Mouse (Mus musculus): Measurements from ENCODE around the gene Zdhhc16. TPM values are rescaled to one million over a fixed set of nuclear protein-coding genes. Genes with fewer than 3 reads are reported as not detected.

Zdhhc16 gene
- polyA plus RNA-seq, 1 experiment, result 39.9 TPM

DNA sequence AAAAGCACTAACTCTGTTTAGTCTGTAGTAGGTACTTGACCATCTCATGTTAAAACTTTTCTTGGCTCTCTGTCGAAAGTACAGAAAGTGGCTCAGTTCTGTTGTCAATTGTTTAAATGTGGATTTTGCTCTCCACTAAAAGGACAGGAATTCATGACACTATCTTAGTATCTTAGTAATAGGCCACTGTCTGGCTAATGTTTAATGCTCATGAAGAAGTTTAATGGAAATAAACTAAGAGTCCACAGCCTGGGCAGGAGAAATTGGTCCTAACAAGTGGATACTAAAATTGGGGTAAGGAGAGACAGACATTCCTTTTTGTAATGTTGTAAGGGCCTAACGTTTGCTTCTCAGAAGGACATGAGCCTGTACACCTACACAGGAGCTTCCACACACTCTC lies 22.9 kb upstream of the Zdhhc16 start:
- TF ChIP-seq GATA1 (IDR thresholded peaks at IDR 0.05; ENCODE audit: low read length), result no peak

DNA sequence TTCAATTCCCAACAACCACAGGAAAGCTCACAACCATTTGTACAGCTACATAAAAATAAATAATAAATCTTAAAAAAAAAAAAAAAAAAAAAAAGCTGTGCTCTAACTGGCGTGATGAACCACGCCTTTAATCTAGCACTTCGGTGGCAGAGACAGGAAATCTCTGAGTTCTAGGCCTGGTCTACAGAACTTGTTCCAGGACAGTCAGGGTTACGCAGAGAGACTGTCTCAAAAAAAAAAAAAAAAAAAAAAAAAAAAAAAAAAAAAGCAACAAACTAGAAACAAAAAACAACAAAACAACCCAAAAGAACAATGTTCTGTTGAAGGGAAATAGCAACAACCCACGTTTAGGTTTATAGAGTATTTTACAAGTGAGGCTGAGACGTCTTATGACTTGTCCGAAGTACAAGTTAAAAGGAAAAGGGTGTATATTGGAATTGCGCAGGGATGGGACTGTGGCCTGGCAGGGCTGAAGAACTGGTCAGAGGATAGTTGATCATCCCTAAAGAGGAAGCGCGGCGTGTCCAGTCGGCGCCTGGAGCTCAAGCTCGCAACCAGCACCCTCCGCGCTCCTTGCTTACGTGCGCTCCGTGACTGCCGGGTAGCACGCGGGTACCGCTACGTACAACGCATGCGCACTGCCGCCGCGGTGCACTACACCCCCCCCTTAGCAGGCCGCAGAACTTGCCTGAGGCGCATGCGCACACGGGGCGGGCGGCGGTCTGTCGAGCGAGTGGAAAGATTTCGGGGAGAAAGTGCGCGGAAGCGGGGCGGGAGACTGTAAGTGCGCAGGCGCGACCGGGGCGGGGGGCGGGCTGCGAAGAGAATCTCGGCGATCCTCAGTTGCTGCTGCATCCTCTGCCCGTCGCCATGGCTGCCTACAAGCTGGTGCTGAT lies 21.9 kb upstream of the Zdhhc16 start, which contains the start of gene Pgam1:
TSS of gene Pgam1 (plus strand) at position 746 of the 896 bp plus-strand sequence.
- no peak for TF ChIP-seq GATA1 (IDR thresholded peaks at IDR 0.05; ENCODE audit: low read length)

DNA sequence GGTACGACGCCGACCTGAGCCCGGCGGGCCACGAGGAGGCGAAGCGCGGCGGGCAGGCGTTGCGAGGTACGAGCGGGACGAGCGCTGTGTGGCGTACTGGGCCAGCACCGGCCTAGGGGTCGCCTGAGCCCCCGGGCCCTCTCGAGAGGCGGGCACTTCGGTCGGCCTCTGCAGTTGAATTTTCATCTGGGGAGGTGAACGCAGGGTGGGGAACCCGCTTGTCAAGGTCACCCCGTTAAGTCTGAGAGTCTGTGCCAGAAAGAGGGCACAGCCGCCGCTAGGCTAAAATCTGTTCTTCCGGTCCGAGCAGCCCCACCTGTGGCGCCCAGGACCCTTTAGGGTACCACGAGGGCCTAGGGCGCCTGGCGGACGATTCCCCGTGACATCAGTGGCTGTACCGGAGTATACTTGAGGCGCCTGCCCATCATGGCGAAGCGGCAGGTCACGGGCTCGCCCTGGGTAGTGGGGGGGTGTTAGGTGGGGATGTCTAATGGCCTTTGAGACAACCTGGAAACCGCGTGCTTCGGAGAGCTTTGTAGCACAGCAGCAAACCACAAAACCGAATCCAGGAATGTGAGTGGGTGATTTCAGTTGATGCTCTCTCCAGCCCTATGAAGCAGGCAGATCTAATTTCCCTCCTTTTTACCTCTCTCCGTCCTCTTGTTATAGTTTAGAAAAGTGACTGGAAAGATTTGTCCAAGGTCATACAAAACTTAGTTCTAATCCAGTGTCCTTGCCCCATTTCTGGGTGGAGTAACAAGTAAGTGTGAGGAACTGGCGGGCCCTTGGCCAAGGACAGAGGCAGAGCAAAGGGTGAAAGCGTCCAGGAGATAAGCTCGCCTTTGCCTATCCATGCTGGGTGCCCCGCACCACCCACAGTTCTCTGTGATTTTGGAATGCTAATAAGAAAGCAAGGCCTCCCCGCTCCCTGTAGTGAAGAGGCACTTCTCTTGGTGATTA lies 20.9 kb upstream of the Zdhhc16 start:
- TF ChIP-seq GATA1 (IDR thresholded peaks at IDR 0.05; ENCODE audit: low read length), result no peak

DNA sequence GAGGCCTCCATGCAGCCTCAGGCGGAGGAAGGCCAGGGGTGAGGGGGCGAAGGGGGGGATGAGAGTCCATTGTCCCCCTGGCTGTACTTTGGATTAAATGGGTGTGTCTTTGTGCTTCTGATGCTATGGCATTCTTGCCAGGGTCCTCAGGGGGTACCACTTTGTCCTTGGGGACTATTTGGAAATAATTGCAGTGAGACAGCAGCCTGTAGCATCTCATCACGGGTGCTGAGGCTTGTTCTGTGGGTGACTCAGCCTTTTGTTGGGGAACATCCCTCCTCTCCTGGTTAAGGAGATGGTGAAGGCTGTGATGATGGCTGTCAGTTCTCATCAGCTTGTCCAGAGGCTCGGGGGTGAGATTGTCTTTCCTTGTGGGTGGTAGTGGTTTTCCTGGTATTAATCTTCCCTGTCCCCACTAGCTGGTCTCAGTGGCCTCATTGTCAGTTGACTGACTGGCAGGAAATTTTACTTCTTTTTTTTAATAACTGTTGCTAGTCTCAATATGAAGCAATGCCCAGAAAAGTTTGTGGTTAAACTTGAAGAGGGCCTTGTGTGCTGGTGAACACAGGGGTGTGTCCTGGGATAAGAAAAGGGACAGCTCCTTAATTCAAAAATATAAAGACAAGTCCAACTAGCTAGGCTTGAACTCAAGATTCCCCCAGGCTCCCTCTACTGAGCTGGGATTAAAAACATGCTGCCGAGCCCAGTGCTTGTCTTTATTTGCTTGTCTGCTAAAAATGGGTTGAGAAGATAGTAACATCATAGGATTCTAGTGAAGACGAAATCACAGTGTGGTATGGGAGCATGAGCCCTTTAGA lies 19.3 kb upstream of the Zdhhc16 start:
- TF ChIP-seq GATA1 (IDR thresholded peaks at IDR 0.05; ENCODE audit: low read length), result no peak

DNA sequence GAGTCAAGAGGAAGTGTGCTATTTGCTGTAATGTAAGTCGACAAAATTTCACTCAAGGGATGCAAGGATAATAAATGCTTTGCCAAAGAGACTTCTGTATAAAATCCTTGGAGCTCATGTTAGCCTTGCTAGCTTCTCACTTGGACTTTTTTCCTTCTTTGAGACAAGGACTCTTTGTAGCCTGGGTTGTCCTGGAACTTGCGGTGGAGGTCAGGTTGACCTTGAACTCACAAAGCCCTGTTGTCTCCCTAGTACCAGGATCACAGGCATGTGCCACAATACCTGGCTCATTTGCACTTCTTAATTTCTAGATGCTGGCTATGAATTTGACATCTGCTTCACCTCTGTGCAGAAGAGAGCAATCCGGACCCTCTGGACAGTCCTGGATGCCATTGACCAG lies 18.0 kb upstream of the Zdhhc16 start:
- TF ChIP-seq GATA1 (IDR thresholded peaks at IDR 0.05; ENCODE audit: low read length), result no peak

DNA sequence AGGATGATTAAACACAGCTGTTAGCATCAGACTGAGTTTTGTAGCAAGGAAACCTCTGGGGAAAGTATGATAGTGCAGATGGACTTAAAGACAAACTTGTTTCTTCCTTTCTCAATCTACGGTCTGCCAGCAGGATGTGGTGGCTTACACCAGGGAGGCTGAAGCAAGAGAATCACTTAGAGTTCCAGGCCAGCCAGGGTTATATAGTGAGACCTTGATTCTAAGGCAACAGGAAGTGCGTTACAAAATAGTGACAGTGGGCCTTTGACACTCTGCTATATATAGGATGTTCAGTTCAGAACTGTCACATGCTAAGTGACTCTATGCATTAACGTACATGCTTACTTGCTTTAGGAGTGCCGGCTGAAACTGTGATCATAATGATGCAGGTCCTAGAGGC lies 16.4 kb upstream of the Zdhhc16 start:
- no peak for TF ChIP-seq GATA1 (IDR thresholded peaks at IDR 0.05; ENCODE audit: low read length)

DNA sequence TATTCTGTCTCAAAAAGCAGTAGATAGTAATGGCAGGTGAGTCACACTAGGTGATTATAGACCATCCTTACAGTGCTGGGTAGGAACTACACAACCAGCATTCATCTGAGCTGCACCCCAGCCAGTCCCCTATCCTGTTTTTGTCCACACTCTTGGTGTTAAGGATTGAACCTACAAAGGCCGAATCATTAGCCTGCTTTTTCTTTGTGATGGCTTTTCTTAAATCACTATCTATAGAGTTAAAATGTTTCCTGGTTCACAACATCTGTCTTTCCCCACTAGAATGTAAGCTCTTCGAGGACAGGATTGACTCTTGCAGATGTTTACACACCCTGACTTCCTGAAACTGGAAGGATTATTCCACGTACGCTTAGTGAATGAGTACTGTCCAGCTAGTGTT lies 13.8 kb upstream of the Zdhhc16 start:
- TF ChIP-seq GATA1 (IDR thresholded peaks at IDR 0.05; ENCODE audit: low read length), result no peak

DNA sequence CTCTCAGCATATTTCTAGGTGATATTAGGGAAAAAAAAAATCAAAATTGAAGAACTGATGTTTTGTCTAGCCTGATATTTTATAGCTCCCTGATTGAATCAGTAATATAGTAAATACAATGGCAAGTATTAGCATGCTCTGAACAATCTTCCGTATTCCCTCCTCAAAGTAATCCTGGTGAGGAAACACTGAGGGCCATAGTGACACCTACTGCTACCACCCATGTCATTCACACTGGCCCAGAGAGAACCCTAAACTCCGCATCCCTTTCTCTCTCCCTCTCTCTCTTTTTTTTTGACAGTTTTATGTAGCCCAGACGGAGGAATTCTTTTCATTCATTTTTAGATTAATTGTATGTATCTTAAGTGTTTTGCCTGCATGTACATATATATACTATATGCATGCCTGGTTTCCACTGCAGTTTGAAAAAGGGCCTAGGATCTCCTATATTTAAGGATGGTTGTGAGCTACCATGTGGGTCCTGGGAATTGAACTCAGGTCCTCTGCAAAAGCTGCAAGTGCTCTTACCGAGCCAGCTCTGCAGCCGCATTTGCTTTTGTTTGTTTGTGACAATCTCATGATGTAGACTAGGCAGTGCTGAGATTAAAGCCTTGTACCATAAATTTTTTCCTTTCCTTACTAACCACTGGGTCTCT lies 12.7 kb upstream of the Zdhhc16 start:
- TF ChIP-seq GATA1 (IDR thresholded peaks at IDR 0.05; ENCODE audit: low read length), result no peak

DNA sequence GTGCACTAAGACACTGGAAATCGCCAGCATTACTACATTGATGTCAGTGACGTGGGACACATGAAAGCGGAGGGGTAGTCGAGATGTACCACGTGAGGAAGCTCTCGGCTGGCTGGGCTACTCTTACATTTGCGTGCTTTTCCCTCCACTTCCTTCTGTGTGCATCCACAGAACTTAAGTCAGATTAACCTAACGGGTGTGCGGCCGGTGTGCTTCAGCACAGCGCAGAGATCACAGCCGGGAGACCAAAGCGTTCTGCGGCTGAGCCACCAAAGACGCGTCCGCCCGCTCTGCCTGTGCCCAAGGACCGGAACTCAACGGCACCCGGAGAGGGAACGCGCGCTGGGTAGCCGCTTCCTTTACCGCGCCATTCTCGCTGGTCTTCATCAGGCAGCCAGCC lies 594 bp upstream of the Zdhhc16 start:
- TF ChIP-seq GATA1 (IDR thresholded peaks at IDR 0.05; ENCODE audit: low read length), result no peak

DNA sequence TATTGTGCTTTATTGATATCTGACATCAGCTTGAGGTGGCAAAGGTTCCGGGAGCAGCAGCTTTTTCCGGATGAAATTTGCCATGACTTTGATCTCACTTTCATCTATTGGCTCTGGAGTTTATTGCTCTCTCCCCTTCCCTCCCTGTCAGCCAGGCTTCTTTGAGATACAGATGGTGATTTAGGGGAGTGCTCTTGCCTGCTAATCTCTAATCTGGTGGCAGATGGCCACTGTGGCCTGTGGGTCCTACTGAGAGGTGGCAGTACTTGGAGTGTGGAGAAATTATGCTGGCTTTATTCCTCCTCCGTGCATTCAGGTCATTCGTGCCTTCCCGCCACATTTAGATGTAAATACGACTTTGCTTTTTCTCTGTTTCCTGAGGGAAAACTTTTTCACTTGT lies 844 bp downstream of the Zdhhc16 start:
- no peak for TF ChIP-seq GATA1 (IDR thresholded peaks at IDR 0.05; ENCODE audit: low read length)

DNA sequence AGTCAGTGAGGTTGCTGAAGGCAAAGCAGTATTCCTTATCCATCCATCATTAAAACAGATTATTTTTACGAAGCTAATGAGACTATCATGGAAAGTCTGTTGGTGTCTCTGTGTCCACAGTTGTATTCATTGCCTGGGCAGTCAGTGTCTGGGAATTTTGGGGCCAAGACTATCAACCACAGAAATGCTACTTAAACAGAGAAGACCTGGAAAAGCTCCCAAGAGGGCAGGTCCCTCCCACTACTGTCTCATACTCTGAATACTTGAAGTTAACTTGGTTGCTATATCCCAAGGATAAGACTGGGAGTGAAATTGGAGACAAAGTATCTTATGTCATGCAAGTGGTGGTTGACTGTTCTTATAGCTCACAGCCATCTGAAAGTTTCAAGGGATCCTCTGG lies 2.6 kb downstream of the Zdhhc16 start:
- TF ChIP-seq GATA1 (IDR thresholded peaks at IDR 0.05; ENCODE audit: low read length), result no peak

DNA sequence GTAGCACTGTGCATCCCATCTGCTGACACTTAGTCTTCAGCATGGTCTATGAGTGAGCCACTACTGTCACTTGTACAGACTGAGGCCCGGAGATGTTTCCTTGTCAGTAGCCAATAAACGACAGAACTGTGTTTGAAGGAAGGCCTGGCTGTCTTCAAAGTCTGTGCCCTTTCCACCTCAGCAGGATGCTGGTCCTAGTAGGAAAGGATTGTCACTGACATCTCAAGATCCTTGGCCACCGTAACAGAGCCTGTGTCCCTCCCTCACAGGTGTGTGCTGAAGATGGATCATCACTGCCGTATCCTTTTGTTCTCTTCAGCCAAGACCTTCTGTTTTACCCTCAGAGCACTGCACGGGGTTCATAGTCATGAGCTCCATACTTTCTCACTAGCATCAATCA lies 5.3 kb downstream of the Zdhhc16 start:
- no peak for TF ChIP-seq GATA1 (IDR thresholded peaks at IDR 0.05; ENCODE audit: low read length)

DNA sequence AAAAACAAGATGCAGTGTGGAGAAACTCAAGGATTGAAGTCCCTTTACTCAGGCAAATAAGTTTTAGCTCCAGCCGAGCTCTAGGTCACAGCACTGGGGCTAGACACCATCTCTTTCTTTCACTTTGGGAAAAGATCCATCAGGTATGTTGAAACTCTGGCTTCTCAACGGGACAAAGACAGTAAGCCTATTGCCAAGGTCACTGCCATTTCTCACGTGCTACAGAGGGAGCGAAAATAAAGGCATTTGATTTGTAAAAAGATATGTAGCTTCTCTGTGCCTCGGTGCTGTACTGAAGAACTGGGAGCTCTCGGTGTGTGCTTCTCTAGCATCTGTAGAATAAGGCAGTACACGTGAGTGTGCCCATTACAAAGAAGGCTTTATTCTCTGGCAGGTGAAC lies 10.6 kb downstream of the Zdhhc16 start:
- no peak for TF ChIP-seq GATA1 (IDR thresholded peaks at IDR 0.05; ENCODE audit: low read length)

DNA sequence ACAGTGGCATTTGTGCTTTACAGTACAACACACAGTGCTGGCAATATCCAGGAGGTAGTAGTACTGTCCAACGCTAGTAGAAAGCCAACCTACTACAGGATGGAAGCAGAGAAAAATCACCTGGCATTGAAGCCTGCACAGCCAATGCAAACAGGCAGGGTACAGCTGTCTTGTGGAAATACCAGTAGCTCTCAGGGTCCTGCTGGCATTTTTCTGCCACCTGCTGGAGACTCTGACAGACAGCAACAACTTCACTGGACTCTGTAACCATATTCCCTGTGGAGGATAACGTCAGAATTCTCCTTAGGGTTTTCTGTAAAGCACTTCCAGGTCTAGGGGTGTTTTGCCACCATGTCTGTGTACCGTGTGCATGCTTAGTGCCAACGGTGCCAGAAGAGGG lies 19.0 kb downstream of the Zdhhc16 start:
- no peak for TF ChIP-seq GATA1 (IDR thresholded peaks at IDR 0.05; ENCODE audit: low read length)

DNA sequence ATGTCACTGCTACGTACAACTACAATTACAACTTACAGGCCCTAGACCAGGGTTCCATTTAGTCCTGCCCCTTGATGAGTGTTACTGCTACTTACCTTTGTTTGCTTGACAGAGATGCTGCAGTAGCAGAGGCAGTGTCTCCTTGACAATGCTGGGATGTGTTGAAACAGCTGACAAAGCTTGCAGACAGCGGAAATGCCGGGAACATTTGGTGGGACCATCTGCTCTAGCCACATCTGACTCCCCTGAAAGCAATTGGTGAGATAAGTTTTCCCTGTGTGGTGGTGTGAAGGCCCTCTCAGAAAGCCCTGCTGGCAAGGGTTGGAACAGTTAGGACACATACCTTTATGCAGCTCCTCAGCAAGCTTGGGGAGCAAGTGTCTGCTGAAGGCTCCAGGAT lies 20.3 kb downstream of the Zdhhc16 start:
- no peak for TF ChIP-seq GATA1 (IDR thresholded peaks at IDR 0.05; ENCODE audit: low read length)
